Mouse (Mus musculus) gastrocnemius, adult 8-10 months (tissue): ENCODE measurements at regions not wholly inside any gene's neighbourhood (a gene's known extent, or its start where the extent isn't known, plus 50 kb on each side); places are given as distances from the start of the nearest gene placed in this dataset.

ENCODE experiments used
- DNase-seq, 2 experiments: peaks; one replicate each; pipeline ENCODE4 v3.0.0; 2022; ENCODE audit warnings: low spot score in 2 of 2

- no peak for DNase-seq
Measured at GRCm38 (mm10) chr19:60032667-60033066, 89.2 kb upstream of the Rab11fip2 start.

GRCm38 (mm10) chr19:60030212-60030788 is 86.8 kb upstream of the Rab11fip2 start:
- DNase-seq = no peak

- no peak for DNase-seq
Measured at GRCm38 (mm10) chr19:60029720-60030119, 86.3 kb upstream of the Rab11fip2 start.

GRCm38 (mm10) chr19:60015614-60016300 is 72.3 kb upstream of the Rab11fip2 start:
- DNase-seq = no peak

GRCm38 (mm10) chr19:59995557-59995956 is 52.1 kb upstream of the Rab11fip2 start:
- DNase-seq = no peak
